Mouse (Mus musculus) adipocyte (in vitro differentiated cells): Measurements from ENCODE around the gene Utp20.
A peak's percentile ranks its signal among the peaks of the same experiment; 100 is the strongest.

Experiments
- DNase-seq: peaks from one replicate; pipeline ENCODE4 v3.0.0-alpha.2; 2016; ENCODE audit warnings: low spot score

Gene Utp20

GRCm38 (mm10) chr10:88716986-88717755 lies 109.4 kb downstream of the Utp20 start:
- no peak for DNase-seq

GRCm38 (mm10) chr10:88715621-88716020 lies 111.0 kb downstream of the Utp20 start:
- DNase-seq = no peak

GRCm38 (mm10) chr10:88714744-88715143 lies 111.9 kb downstream of the Utp20 start:
- DNase-seq = no peak

DNA sequence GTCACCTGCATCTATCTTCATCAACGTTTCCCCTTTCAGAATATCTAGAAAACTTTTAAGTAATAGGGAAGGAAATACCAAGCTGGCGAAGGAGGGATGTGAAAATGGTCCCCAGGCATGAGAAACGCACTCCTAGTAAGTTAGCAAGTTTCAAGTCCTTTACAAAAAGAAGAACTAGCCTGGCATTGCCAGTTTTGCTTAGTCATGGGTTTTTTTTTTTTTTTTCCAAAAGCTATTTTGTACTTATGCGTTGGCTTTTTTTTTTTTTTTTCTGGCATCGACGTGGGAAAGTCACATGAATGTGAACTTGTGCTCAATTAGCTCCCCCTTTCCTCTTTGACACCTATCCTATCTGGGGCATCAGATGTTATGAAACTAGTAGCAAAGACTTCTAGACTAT lies 114.2 kb downstream of the Utp20 start:
- peak; percentile 57 for DNase-seq

- DNase-seq = peak; percentile 44
Observed at GRCm38 (mm10) chr10:88708671-88709523, 117.7 kb downstream of the Utp20 start.

DNA sequence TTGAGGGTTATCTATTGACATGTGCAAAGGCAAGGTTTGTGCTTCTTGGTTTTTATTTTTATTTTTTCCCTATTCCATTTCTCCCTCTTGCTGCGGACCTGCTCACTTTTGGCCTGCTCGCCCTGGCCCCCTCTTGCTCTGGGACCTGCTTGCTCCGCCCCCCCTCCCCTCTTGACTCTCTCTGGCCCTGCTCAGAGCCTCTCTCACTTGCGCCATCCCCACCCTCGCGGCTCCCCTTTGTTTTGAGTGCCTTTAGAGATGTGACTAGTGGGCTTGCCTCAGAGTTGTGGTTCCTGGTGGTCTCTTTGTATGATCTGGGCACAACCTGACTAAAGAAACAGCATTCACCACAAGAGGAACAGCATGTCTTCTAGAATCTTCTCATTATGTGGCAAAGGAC lies 125.7 kb downstream of the Utp20 start:
- no peak for DNase-seq
